Mouse (Mus musculus) embryo, embryonic 11 days (tissue): Measurements from ENCODE around the gene B3gnt8.
"Not testable (repeated sequence)": the region's sequence is repeated elsewhere in the genome, so short reads cannot be mapped to it uniquely, and the experiment has no call there.

Source experiments
- DNase-seq: peaks from one replicate; pipeline ENCODE4 v3.0.0-alpha.2; 2015

The B3gnt8 gene

DNA sequence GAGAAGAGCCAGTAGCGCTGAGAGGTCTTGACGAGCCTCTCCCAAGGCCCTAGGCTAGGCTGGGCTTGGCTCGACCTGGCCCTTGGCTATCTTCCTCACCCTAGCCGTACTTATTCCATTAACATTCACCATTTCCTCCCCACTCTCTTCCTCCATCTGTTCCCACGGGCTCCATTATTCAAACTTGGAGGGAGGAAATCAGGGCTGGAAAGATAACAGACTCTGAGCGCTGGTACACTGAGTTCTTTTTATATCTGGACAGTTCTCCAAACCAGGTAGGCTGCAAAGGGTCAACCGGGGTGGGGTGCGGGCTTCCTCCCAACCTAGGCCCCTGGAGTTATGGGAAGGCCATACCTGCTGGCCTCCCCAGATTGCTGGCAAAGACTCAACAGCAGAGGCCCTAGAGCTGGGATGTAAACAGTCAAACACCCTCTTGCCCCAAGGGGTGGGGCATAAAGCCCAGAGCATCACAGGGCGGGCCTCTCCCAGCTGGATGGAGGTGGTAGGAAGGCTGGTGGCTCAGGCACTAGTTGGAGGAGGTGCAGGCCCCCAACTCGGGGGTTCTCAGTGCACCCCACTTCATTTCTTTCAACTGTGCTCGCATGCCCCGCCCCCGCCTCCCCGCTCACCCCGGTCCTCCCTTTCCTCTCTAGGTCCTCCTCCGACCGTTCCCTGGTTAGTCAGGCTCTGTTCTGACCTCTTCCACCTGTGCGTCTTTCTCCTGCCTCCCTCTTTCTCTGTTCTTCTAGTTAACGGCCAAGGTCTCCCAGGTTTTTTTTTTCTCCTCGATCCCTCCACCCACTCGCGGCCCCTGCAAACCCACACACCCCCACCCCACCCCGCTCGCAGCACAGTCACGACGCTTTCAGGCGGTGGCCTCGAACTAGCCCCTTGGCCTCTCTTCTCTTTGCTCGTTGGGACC, at the start of gene B3gnt8:
B3gnt8 (plus strand) TSS at position 146 of the 922 bp plus-strand sequence.
- peak; percentile 23 for DNase-seq

GRCm38 (mm10) chr7:25576793-25577437, 49.5 kb upstream of the B3gnt8 start:
- not testable (repeated sequence) for DNase-seq

- no peak for DNase-seq
Measured at GRCm38 (mm10) chr7:25579441-25579840, 47.0 kb upstream of the B3gnt8 start.

- no peak for DNase-seq
Measured at GRCm38 (mm10) chr7:25582301-25582810, 44.1 kb upstream of the B3gnt8 start.

DNA sequence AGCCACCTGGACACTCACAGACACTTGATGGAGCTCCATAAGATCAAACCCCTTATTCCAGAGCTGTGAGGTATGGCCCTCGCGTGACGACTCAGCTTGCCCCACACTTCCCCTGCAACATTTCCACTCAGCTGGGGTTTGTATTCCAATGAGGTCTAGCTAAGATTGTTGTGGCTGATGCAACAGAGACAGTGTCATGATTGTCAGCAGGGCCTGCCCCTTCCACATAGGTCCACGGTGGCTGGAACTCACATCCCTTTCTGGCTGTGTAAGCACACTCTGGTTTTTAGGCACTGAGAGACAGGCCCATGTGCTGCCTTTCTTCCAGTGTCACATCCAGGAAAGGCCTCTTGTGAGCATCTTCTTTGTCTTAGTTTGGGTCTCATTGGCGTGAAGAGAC, 41.8 kb upstream of the B3gnt8 start:
- no peak for DNase-seq

GRCm38 (mm10) chr7:25585351-25586204, 40.9 kb upstream of the B3gnt8 start:
- no peak for DNase-seq

GRCm38 (mm10) chr7:25591226-25591625, 35.2 kb upstream of the B3gnt8 start:
- DNase-seq: no peak

GRCm38 (mm10) chr7:25593859-25594258, 32.6 kb upstream of the B3gnt8 start:
- no peak for DNase-seq

DNA sequence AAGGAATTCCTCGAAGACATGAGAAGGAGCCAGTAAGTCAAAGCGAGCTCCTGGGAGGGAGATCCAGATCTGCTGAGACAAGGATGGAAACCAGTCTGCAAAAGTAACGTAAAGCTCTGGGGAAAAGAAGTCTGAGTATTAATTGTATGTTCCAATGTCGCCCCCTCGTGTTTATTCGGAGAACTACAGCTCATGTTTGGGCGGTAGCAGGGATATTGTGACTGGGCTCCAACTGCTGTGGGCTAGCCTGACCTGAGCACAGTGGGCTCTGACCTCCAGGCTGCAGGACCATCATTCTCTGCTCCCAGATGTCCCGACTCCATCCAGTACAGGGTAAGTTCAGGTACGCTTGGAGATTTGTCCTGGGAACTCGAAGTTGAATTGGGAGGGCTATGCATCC, 26.8 kb upstream of the B3gnt8 start:
- peak; percentile 81 for DNase-seq

DNA sequence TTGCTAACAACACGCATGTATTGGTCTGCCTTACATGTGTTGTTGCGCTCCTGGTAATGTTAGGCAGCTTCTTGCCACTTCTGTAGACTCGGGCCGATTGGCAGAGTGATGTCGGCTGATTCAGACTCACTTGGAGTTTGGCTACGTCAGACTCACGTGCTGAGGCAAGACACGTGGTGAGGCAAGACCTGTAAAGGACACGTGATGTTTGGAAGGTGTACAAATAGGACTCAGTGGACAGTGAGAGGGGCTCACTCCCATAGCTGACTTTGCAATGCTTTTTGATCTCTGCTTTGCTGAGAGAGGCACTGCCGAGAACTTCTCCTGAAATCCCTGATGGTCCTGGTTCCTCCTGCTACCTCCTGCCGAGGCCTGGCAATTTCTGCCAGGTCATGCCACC, 25.8 kb upstream of the B3gnt8 start:
- DNase-seq: no peak

DNA sequence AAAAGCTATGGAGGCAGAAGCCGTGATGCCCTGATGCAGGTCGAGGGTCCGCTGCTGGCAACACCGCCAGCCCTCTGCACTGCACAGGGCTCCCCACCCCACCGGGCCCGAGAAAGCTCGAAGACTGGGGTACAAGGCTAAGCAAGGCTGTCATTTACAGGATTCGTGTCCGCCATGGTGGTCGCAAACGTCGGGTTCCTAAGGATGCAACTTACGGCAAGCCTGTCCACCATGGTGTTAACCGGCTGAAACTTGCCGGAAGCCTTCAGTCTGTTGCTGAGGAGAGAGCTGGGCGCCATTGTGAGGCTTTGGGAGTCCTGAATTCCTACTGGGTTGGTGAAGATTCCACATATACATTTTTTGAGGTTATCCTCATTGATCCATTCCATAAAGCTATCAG, 25.1 kb upstream of the B3gnt8 start:
- DNase-seq: no peak

GRCm38 (mm10) chr7:25606625-25607063, 19.8 kb upstream of the B3gnt8 start:
- DNase-seq: no peak

GRCm38 (mm10) chr7:25607196-25607595, 19.3 kb upstream of the B3gnt8 start:
- no peak for DNase-seq

DNA sequence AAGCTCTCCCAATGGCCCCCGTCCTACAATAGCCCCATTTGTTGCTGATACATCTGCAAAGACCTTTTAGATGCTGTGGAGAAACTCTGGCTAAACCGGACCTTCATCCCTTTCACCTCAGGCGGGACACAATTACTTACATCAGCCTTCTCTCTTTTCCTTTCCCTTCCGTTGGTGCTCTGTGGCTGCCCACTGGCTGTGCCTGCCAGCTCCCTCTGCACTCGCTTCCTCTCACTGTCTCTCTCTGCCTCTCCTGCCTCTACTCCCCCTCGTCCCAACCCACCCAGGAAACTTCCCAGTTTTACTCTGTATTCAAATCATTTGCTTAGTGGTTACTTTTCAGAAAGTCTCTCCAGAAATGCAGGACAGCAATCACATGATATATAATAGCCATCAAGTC, 16.4 kb upstream of the B3gnt8 start:
- DNase-seq: no peak

DNA sequence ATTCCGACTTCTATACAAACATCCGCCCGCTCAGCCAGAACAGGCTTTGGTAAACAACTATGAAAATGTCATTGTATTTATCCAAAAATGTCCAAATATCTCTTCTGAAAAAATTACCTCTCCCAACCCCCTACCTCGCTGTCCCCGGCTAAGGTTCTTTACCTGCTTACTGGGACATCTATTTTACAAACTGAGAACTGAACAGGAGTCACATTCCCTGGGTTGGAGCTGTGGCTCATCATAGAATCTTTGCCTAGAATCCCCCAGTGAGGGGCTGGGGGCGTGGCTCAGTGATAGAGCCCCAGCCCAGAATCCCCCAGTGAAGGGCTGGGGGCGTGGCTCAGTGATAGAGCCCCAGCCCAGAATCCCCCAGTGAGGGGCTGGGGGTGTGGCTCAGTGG, 15.0 kb upstream of the B3gnt8 start:
- DNase-seq: no peak

DNA sequence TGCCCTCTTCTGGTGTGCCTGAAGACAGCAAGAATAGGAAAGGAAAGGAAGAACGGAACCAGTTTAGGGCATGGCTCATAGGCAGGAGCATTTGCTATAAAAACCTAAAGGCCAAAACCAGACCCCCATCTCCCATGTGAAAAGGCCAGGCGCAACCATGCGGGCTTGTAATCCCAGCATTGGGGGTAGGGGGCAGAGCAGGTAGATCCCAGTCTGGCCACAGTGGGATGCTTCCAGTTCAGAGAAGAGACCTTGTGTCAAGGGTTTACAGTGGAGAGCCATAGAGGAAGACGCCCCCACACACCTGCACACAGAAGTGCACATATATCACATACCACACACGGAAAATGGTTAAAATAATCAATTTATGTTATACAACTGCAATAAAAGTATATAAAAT, 12.4 kb upstream of the B3gnt8 start:
- no peak for DNase-seq

- no peak for DNase-seq
Measured at GRCm38 (mm10) chr7:25614831-25615705, 11.4 kb upstream of the B3gnt8 start.

DNA sequence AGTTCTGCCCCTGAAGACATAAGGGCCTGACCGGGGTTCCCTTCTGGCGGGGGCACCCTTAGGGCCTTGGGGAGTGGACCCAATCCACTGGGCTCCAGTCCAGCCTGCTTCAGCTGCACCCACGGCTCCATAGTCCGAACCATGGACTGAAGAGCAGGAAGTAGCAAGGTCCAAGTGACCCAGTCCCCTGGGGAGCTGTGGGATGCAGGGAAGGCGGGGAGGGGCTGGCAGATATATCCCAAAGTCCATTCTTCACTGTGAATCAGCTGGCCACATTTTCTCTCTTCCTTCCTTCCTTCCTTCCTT, 10.8 kb upstream of the B3gnt8 start, which contains the start of gene Erich4:
Erich4 (minus strand) TSS at position 187 of the 306 bp plus-strand sequence.
- no peak for DNase-seq

DNA sequence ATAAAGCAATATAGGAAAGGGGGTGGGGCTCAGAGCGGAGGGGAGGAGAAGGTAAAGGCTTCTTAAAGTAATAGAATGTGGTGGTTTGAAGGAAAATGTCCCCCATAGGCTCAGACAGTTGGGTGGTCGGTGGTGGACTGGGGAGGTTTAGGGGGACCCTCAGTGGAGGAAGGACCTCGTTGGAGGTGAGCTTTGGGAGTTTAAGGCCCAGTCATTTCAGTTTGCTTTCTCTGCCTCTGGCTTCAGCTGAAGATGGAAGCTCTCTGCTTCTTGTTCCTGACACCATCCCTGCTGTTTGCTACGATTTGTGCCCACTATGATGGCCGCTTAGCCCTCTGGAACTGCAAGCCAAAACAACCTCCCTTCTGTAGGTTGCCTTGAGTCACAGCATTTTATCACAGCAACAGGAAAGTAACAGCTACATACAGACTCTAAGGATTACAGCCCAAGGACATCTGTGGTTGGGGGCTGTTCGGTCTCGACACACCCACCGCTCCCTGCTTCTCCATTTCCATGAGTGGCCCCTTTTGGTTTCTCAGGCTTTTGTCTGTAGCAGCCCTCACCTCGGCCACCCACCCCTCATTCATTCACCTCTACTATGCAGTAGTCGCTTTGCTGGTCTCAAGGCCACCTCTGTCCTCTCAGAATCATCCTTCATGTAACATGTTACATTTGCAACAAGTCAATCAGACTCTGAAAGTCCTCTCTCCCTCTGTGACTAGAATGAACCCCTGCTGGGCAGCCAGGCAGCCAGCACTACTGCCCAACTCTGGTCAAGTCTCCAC, 8.9 kb upstream of the B3gnt8 start:
- no peak for DNase-seq

DNA sequence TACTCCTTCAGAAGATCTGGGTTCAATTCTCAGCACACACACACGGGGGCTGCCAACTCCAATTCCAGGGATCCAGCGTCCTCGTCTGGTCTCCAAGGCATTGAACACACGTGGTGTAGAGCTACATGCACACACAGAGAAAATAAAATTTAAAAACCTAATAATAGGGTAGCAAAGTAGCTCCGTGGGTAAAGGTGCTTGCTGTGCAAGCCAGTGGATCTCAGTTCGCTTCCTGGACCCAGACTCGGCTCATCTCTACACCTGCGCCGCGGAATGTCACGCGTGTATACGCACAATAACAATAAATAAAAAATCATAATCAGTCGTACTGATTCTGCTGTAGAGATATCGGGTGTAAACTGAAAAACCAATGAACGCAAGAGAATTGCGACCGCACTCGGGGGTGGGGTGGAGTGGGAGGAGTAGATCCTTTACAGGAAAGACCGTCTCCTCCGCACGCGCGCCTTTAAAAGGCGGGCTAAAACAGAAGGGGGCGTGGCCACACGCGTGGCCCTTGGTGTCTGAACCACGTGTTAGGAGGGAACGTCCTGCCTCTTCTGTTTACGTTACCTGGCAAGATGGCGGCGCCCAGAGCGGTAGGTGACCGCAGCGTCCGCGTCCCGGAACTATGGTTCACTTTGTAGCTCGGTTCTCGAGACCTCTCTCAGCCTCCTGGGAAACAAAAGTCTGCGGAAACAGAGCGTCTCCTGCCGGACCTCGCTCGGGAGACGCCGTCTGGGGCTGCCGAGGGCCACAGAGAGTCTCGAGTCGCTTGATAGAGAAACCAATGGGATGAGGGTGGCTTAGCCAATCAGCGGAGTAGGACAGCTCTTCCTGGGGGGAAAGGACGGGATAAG, 7.4 kb upstream of the B3gnt8 start, which contains the start of gene Dmac2:
Dmac2 (plus strand) TSS at position 550 of the 857 bp plus-strand sequence.
- peak; percentile 95 for DNase-seq
